Mouse (Mus musculus) liver, postnatal 0 days (tissue): Measurements from ENCODE around the gene Rec8.

ENCODE experiments used
- CTCF ChIP-seq: sonication (generic); IDR thresholded peaks from 2 replicates; pipeline ENCODE4 v1.5.1; 2016; ENCODE audit warnings: antibody characterized with exemption, low read depth
- EP300 ChIP-seq: IDR thresholded peaks from 2 replicates; pipeline ENCODE4 v1.6.1; 2016; ENCODE audit warnings: antibody characterized with exemption, low read depth, mild to moderate bottlenecking

DNA sequence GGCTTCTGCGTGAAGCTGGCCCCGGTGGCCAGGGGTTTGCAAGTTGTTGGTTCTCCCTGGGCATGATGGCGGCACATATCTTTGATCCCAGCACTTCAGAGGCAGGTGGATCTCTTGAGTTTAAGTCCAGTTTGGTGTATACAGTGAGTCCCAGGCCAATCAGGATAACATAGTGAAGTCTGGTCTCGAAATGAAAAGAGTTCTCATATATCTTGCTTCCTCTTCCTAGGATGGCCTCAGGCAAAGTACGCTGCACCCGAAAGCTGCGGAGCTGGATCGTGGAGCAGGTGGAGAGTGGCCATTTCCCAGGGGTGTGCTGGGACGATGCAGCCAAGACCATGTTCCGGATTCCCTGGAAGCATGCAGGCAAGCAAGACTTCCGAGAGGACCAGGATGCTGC, 13.0 kb upstream of the Rec8 start:
- TF ChIP-seq CTCF (no peak), EP300 (no peak)
